Mouse (Mus musculus): ENCODE results near the gene Pskh1. TPM values are rescaled to one million over a fixed set of nuclear protein-coding genes. Genes with fewer than 3 reads are reported as not detected.

Pskh1 gene
- polyA plus RNA-seq, 1 experiment from 2014 or later: 34.5 TPM

- Histone ChIP-seq H3K36me3 (ENCODE audit: control insufficient read depth, insufficient read depth, low read length) (peaks cover 77% of the 10 kb centered on the region), H3K9ac (ENCODE audit: low read depth, low read length) (no peak overlapping the region), H3K27ac (ENCODE audit: low read depth, low read length) (no peak overlapping the region), H3K9me3 (ENCODE audit: control insufficient read depth, low read length) (no peaks in the 10 kb centered on the region), H3K4me1 (ENCODE audit: control insufficient read depth, insufficient read depth, low read length) (no peaks in the 10 kb centered on the region), H3K27me3 (ENCODE audit: control insufficient read depth, insufficient read depth, low read length) (no peaks in the 10 kb centered on the region), H3K4me3 (ENCODE audit: low read length) (no peak overlapping the region), H3K4me2 (replicated peaks; ENCODE audit: low read depth, low read length) (no peak overlapping the region)
- WGBS: 94% methylated on average over 12 of the region's 12 CpGs
- no peak for ATAC-seq (ENCODE audit: low FRiP score, low TSS enrichment)
Measured at GRCm38 (mm10) chr8:105889756-105890465, 10.3 kb upstream of the Pskh1 start.

GRCm38 (mm10) chr8:105890870-105891269 is 9.4 kb upstream of the Pskh1 start:
- 77% methylated on average over 6 of the region's 6 CpGs for WGBS
- peaks cover 68% of the 10 kb centered on the region for H3K36me3 ChIP-seq (ENCODE audit: control insufficient read depth, insufficient read depth, low read length)
- no peak for ATAC-seq (ENCODE audit: low FRiP score, low TSS enrichment)
- H3K9me3 ChIP-seq (ENCODE audit: control insufficient read depth, low read length): no peaks in the 10 kb centered on the region
- H3K27me3 ChIP-seq (ENCODE audit: control insufficient read depth, insufficient read depth, low read length): no peaks in the 10 kb centered on the region
- H3K27ac ChIP-seq (ENCODE audit: low read depth, low read length): no peak overlapping the region
- H3K4me3 ChIP-seq (ENCODE audit: low read length): no peak overlapping the region
- no peak overlapping the region for H3K4me2 ChIP-seq (replicated peaks; ENCODE audit: low read depth, low read length)
- no peak overlapping the region for H3K9ac ChIP-seq (ENCODE audit: low read depth, low read length)
- H3K4me1 ChIP-seq (ENCODE audit: control insufficient read depth, insufficient read depth, low read length): no peaks in the 10 kb centered on the region

GRCm38 (mm10) chr8:105892432-105892831 is 7.8 kb upstream of the Pskh1 start:
- no peaks in the 10 kb centered on the region for H3K4me1 ChIP-seq (ENCODE audit: control insufficient read depth, insufficient read depth, low read length)
- H3K9ac ChIP-seq (ENCODE audit: low read depth, low read length): no peak overlapping the region
- H3K4me2 ChIP-seq (replicated peaks; ENCODE audit: low read depth, low read length): no peak overlapping the region
- H3K27me3 ChIP-seq (ENCODE audit: control insufficient read depth, insufficient read depth, low read length): no peaks in the 10 kb centered on the region
- no peak overlapping the region for H3K4me3 ChIP-seq (ENCODE audit: low read length)
- H3K27ac ChIP-seq (ENCODE audit: low read depth, low read length): no peak overlapping the region
- H3K36me3 ChIP-seq (ENCODE audit: control insufficient read depth, insufficient read depth, low read length): peaks cover 52% of the 10 kb centered on the region
- ATAC-seq (ENCODE audit: low FRiP score, low TSS enrichment): no peak
- 87% methylated on average over 6 of the region's 6 CpGs for WGBS
- H3K9me3 ChIP-seq (ENCODE audit: control insufficient read depth, low read length): no peaks in the 10 kb centered on the region

GRCm38 (mm10) chr8:105893339-105893738 is 6.9 kb upstream of the Pskh1 start, which contains the start of gene Nrn1l:
Nrn1l (plus strand) TSS chr8:105893567.
- 6% methylated on average over 11 of the region's 11 CpGs for WGBS
- no peak within 1 kb of the TSS for H3K27ac ChIP-seq (ENCODE audit: low read depth, low read length)
- H3K9ac ChIP-seq (ENCODE audit: low read depth, low read length): no peak within 1 kb of the TSS
- H3K36me3 ChIP-seq (ENCODE audit: control insufficient read depth, insufficient read depth, low read length): peaks cover 43% of the 10 kb centered on the region
- peak; percentile 90 for ATAC-seq (ENCODE audit: low FRiP score, low TSS enrichment)
- H3K9me3 ChIP-seq (ENCODE audit: control insufficient read depth, low read length): no peaks in the 10 kb centered on the region
- no peak within 1 kb of the TSS for H3K4me2 ChIP-seq (replicated peaks; ENCODE audit: low read depth, low read length)
- no peaks in the 10 kb centered on the region for H3K4me1 ChIP-seq (ENCODE audit: control insufficient read depth, insufficient read depth, low read length)
- H3K27me3 ChIP-seq (ENCODE audit: control insufficient read depth, insufficient read depth, low read length): no peaks in the 10 kb centered on the region
- H3K4me3 ChIP-seq (ENCODE audit: low read length): no peak within 1 kb of the TSS

- WGBS: 87% methylated on average over 9 of the region's 9 CpGs
- H3K4me1 ChIP-seq (ENCODE audit: control insufficient read depth, insufficient read depth, low read length): 0 out of 2 replicates have a peak, but pooled peaks cover 3% of the 10 kb centered on the region
- H3K27ac ChIP-seq (ENCODE audit: low read depth, low read length): no peak overlapping the region
- H3K9ac ChIP-seq (ENCODE audit: low read depth, low read length): no peak overlapping the region
- no peak overlapping the region for H3K4me3 ChIP-seq (ENCODE audit: low read length)
- H3K36me3 ChIP-seq (ENCODE audit: control insufficient read depth, insufficient read depth, low read length): no peaks in the 10 kb centered on the region; the same call in 1 of the 2 replicates
- H3K27me3 ChIP-seq (ENCODE audit: control insufficient read depth, insufficient read depth, low read length): no peaks in the 10 kb centered on the region
- no peak for ATAC-seq (ENCODE audit: low FRiP score, low TSS enrichment)
- H3K4me2 ChIP-seq (replicated peaks; ENCODE audit: low read depth, low read length): no peak overlapping the region
- no peaks in the 10 kb centered on the region for H3K9me3 ChIP-seq (ENCODE audit: control insufficient read depth, low read length)
Measured at GRCm38 (mm10) chr8:105897801-105898480, 2.3 kb upstream of the Pskh1 start.

- H3K4me1 ChIP-seq (ENCODE audit: control insufficient read depth, insufficient read depth, low read length): 0 out of 2 replicates have a peak, but pooled peaks cover 3% of the 10 kb centered on the region
- H3K4me2 ChIP-seq (replicated peaks; ENCODE audit: low read depth, low read length): peak overlapping the region; percentile 75
- no peaks in the 10 kb centered on the region for H3K36me3 ChIP-seq (ENCODE audit: control insufficient read depth, insufficient read depth, low read length)
- H3K9ac ChIP-seq (ENCODE audit: low read depth, low read length): peak overlapping the region; percentile 98
- peak overlapping the region; percentile 95 for H3K4me3 ChIP-seq (ENCODE audit: low read length)
- 33% methylated on average over 16 of the region's 16 CpGs for WGBS
- H3K27ac ChIP-seq (ENCODE audit: low read depth, low read length): peak overlapping the region; percentile 88; the same call in 1 of the 2 replicates
- H3K27me3 ChIP-seq (ENCODE audit: control insufficient read depth, insufficient read depth, low read length): no peaks in the 10 kb centered on the region
- ATAC-seq (ENCODE audit: low FRiP score, low TSS enrichment): no peak
- no peaks in the 10 kb centered on the region for H3K9me3 ChIP-seq (ENCODE audit: control insufficient read depth, low read length)
Measured at GRCm38 (mm10) chr8:105900941-105901616, 838 bp downstream of the Pskh1 start.

- WGBS: 86% methylated on average over 3 of the region's 3 CpGs
- Histone ChIP-seq H3K4me3 (ENCODE audit: low read length) (no peak overlapping the region), H3K27me3 (ENCODE audit: control insufficient read depth, insufficient read depth, low read length) (no peaks in the 10 kb centered on the region), H3K9ac (ENCODE audit: low read depth, low read length) (no peak overlapping the region), H3K27ac (ENCODE audit: low read depth, low read length) (no peak overlapping the region), H3K4me1 (ENCODE audit: control insufficient read depth, insufficient read depth, low read length) (no peaks in the 10 kb centered on the region), H3K36me3 (ENCODE audit: control insufficient read depth, insufficient read depth, low read length) (peaks cover 21% of the 10 kb centered on the region; the same call in 1 of the 2 replicates), H3K9me3 (ENCODE audit: control insufficient read depth, low read length) (no peaks in the 10 kb centered on the region), H3K4me2 (replicated peaks; ENCODE audit: low read depth, low read length) (no peak overlapping the region)
- no peak for ATAC-seq (ENCODE audit: low FRiP score, low TSS enrichment)
Measured at GRCm38 (mm10) chr8:105919390-105919789, 19.1 kb downstream of the Pskh1 start.

GRCm38 (mm10) chr8:105925123-105925522 is 24.9 kb downstream of the Pskh1 start:
- no peak overlapping the region for H3K27ac ChIP-seq (ENCODE audit: low read depth, low read length)
- WGBS: 77% methylated on average over 3 of the region's 3 CpGs
- no peaks in the 10 kb centered on the region for H3K27me3 ChIP-seq (ENCODE audit: control insufficient read depth, insufficient read depth, low read length)

More at GRCm38 (mm10) chr8:105925123-105925522, 24.9 kb downstream of the Pskh1 start:
- Histone ChIP-seq H3K9me3 (ENCODE audit: control insufficient read depth, low read length) (no peaks in the 10 kb centered on the region), H3K4me3 (ENCODE audit: low read length) (no peak overlapping the region), H3K36me3 (ENCODE audit: control insufficient read depth, insufficient read depth, low read length) (peaks cover 17% of the 10 kb centered on the region), H3K4me2 (replicated peaks; ENCODE audit: low read depth, low read length) (no peak overlapping the region), H3K9ac (ENCODE audit: low read depth, low read length) (no peak overlapping the region), H3K4me1 (ENCODE audit: control insufficient read depth, insufficient read depth, low read length) (no peaks in the 10 kb centered on the region)
- no peak for ATAC-seq (ENCODE audit: low FRiP score, low TSS enrichment)

Measured in kidney, embryonic 14.5 days (tissue).